Mouse (Mus musculus): ENCODE measurements around the gene Dusp13.

GRCm38 (mm10) chr14:21740345-21740744 is 10.6 kb downstream of the Dusp13 start:
- TF ChIP-seq CTCF (IDR thresholded peaks at IDR 0.05; ENCODE audit: borderline replicate concordance, extremely low read depth, insufficient read depth, insufficient read length): no peak
- no peak for TF ChIP-seq POLR2A (IDR thresholded peaks at IDR 0.05; ENCODE audit: borderline replicate concordance, extremely low read depth, insufficient read depth, insufficient read length, poor library complexity, severe bottlenecking)

Measured in brain, embryonic 14.5 days (tissue).